Mouse (Mus musculus): ENCODE measurements around the gene Cd24a. TPM values are rescaled to one million over a fixed set of nuclear protein-coding genes. Genes with fewer than 3 reads are reported as not detected.

Cd24a gene
- polyA plus RNA-seq, 1 experiment from 2014 or later = 899 TPM

- Histone ChIP-seq H3K36me3 (peaks cover 16% of the 10 kb centered on the region; the same call in 1 of the 2 replicates), H3K4me2 (peak overlapping the region; percentile 3; the same call in 1 of the 2 replicates), H3K27me3 (no peaks in the 10 kb centered on the region), H3K9me3 (replicated peaks) (no peaks in the 10 kb centered on the region), H3K27ac (peak overlapping the region; percentile 99), H3K4me1 (replicated peaks) (peaks cover 75% of the 10 kb centered on the region), H3K9ac (peak overlapping the region; percentile 53; the same call in 1 of the 2 replicates), H3K4me3 (replicated peaks) (no peak overlapping the region)
- WGBS (ENCODE audit: insufficient replicate concordance) = 82% methylated on average over 10 of the region's 10 CpGs
- ATAC-seq (ENCODE audit: low read depth) (no peak), DNase-seq (no peak)
Measured at GRCm38 (mm10) chr10:43604687-43605250, 26.7 kb downstream of the Cd24a start.

GRCm38 (mm10) chr10:43605901-43606300 lies 27.8 kb downstream of the Cd24a start:
- Histone ChIP-seq H3K9ac (peak overlapping the region; percentile 55; the same call in 1 of the 2 replicates), H3K4me1 (replicated peaks) (peaks cover 77% of the 10 kb centered on the region), H3K27ac (peak overlapping the region; percentile 99), H3K4me3 (replicated peaks) (no peak overlapping the region), H3K36me3 (peaks cover 16% of the 10 kb centered on the region; the same call in 1 of the 2 replicates), H3K27me3 (no peaks in the 10 kb centered on the region), H3K4me2 (peak overlapping the region; percentile 10), H3K9me3 (replicated peaks) (no peaks in the 10 kb centered on the region)
- 62% methylated on average over 7 of the region's 7 CpGs for WGBS (ENCODE audit: insufficient replicate concordance)
- no peak for ATAC-seq (ENCODE audit: low read depth)
- no peak for DNase-seq

DNA sequence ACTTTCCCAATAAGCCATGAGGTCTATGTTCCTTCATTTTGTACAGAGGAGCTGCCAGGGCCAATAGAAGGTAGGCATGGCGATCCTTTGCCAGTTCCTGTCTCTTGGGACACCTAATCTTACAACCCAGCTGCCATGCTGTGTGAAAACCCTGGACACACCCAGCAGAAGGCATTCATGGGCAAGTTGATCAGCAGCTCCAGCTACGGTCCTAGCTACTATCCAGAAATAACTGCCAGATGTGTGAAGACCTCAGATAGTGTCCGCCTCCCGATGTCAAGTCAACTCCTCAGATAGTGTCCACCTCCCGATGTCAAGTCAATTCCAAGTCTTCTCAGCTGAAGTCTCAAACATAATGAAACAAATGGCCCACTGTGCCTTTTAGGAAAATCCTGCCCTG lies 31.4 kb downstream of the Cd24a start:
- peak; percentile 91 for DNase-seq
- Histone ChIP-seq H3K4me2 (peak overlapping the region; percentile 47), H3K4me1 (replicated peaks) (peaks cover 89% of the 10 kb centered on the region)

GRCm38 (mm10) chr10:43609958-43610357 lies 31.9 kb downstream of the Cd24a start:
- peak; percentile 48 for DNase-seq
- H3K4me3 ChIP-seq (replicated peaks) = no peak overlapping the region; the same call in 1 of the 2 replicates
- H3K27ac ChIP-seq = peak overlapping the region; percentile 99
- WGBS (ENCODE audit: insufficient replicate concordance) = 13% methylated on average over 2 of the region's 2 CpGs
- no peaks in the 10 kb centered on the region for H3K27me3 ChIP-seq
- peaks cover 12% of the 10 kb centered on the region; the same call in 1 of the 2 replicates for H3K36me3 ChIP-seq
- peak overlapping the region; percentile 49 for H3K4me2 ChIP-seq
- peaks cover 86% of the 10 kb centered on the region for H3K4me1 ChIP-seq (replicated peaks)
- peak; percentile 82 for ATAC-seq (ENCODE audit: low read depth)
- H3K9me3 ChIP-seq (replicated peaks) = no peaks in the 10 kb centered on the region
- H3K9ac ChIP-seq = peak overlapping the region; percentile 60

More for the DNA sequence above, 31.4 kb downstream of the Cd24a start:
- Histone ChIP-seq H3K27ac (peak overlapping the region; percentile 99), H3K27me3 (no peaks in the 10 kb centered on the region), H3K36me3 (peaks cover 13% of the 10 kb centered on the region; the same call in 1 of the 2 replicates), H3K9ac (peak overlapping the region; percentile 60), H3K4me3 (replicated peaks) (no peak overlapping the region; the same call in 1 of the 2 replicates), H3K9me3 (replicated peaks) (no peaks in the 10 kb centered on the region)
- WGBS (ENCODE audit: insufficient replicate concordance) = 19% methylated on average over 5 of the region's 5 CpGs
- peak; percentile 98 for ATAC-seq (ENCODE audit: low read depth)

- DNase-seq (peak; percentile 48), ATAC-seq (ENCODE audit: low read depth) (peak; percentile 4; the same call in 1 of the 2 replicates)
- Histone ChIP-seq H3K4me1 (replicated peaks) (peaks cover 83% of the 10 kb centered on the region), H3K9me3 (replicated peaks) (no peaks in the 10 kb centered on the region), H3K4me3 (replicated peaks) (no peak overlapping the region), H3K36me3 (peaks cover 9% of the 10 kb centered on the region; the same call in 1 of the 2 replicates), H3K27me3 (no peaks in the 10 kb centered on the region), H3K9ac (peak overlapping the region; percentile 48; the same call in 1 of the 2 replicates), H3K27ac (peak overlapping the region; percentile 99), H3K4me2 (peak overlapping the region; percentile 49)
Measured at GRCm38 (mm10) chr10:43611081-43611480, 33.0 kb downstream of the Cd24a start.

- ATAC-seq (ENCODE audit: low read depth) (no peak), DNase-seq (no peak)
- Histone ChIP-seq H3K9ac (peak overlapping the region; percentile 62), H3K4me1 (replicated peaks) (peaks cover 70% of the 10 kb centered on the region), H3K36me3 (peaks cover 13% of the 10 kb centered on the region), H3K27ac (peak overlapping the region; percentile 83), H3K4me3 (replicated peaks) (no peak overlapping the region), H3K4me2 (no peak overlapping the region), H3K9me3 (replicated peaks) (no peaks in the 10 kb centered on the region), H3K27me3 (no peaks in the 10 kb centered on the region)
- WGBS (ENCODE audit: insufficient replicate concordance) = 43% methylated on average over 6 of the region's 6 CpGs
Measured at GRCm38 (mm10) chr10:43619059-43619531, 41.0 kb downstream of the Cd24a start.

DNA sequence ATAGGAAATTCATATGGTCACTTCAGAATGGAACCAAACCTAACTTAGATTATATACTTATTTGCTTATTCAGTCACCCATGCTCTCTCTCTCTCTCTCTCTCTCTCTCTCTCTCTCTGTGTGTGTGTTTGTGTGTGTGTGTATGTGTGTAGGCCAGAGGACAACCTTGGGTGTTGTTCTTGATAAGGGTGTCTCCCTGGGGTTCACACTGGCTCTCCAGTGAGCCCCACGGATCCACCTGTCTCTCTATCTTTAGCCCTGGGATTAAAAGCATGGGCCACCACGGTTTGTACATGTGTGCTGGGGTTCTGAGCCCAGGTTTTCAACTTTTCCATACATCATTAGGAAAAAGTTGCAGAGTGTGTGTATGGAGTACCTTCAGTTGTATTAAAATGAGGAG lies 41.9 kb downstream of the Cd24a start:
- peaks cover 73% of the 10 kb centered on the region for H3K4me1 ChIP-seq (replicated peaks)
- 32% methylated on average over 2 of the region's 2 CpGs for WGBS (ENCODE audit: insufficient replicate concordance)
- peak overlapping the region; percentile 62 for H3K9ac ChIP-seq

DNA sequence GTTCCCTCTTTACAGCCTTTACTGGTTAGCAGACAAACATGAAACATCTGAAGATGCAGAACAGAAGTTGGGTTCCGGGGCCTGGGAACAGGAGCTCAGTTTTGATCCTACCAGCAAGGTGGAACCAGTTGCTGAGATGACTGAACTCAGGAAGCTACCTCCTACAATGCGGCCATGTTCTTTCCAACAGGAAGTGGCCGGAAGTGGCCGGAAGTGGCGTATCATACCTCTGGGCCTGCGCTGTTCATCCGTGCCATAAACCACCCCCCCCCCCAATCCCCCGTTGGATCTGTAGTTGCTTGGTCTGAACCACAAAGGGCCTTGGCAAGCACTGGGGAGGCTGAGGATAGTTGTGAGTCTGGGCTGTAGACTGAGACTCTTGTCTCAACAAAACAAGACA lies 45.4 kb downstream of the Cd24a start:
- Histone ChIP-seq H3K27ac (peak overlapping the region; percentile 93), H3K4me2 (no peak overlapping the region; the same call in 1 of the 2 replicates), H3K9ac (no peak overlapping the region), H3K9me3 (replicated peaks) (peaks cover 9% of the 10 kb centered on the region), H3K27me3 (no peaks in the 10 kb centered on the region), H3K4me1 (replicated peaks) (peaks cover 90% of the 10 kb centered on the region), H3K4me3 (replicated peaks) (no peak overlapping the region), H3K36me3 (peaks cover 20% of the 10 kb centered on the region)
- 77% methylated on average over 8 of the region's 8 CpGs for WGBS (ENCODE audit: insufficient replicate concordance)
- DNase-seq (no peak), ATAC-seq (ENCODE audit: low read depth) (no peak)

More for the DNA sequence above, 41.9 kb downstream of the Cd24a start:
- Histone ChIP-seq H3K27ac (peak overlapping the region; percentile 83), H3K4me3 (replicated peaks) (no peak overlapping the region), H3K36me3 (peaks cover 9% of the 10 kb centered on the region; the same call in 1 of the 2 replicates), H3K4me2 (peak overlapping the region; percentile 17), H3K9me3 (replicated peaks) (no peaks in the 10 kb centered on the region), H3K27me3 (no peaks in the 10 kb centered on the region)
- DNase-seq (no peak), ATAC-seq (ENCODE audit: low read depth) (peak; percentile 87)

GRCm38 (mm10) chr10:43624362-43624761 lies 46.3 kb downstream of the Cd24a start:
- Histone ChIP-seq H3K27ac (peak overlapping the region; percentile 93), H3K36me3 (peaks cover 20% of the 10 kb centered on the region), H3K4me1 (replicated peaks) (peaks cover 89% of the 10 kb centered on the region), H3K9ac (peak overlapping the region; percentile 56), H3K27me3 (no peaks in the 10 kb centered on the region), H3K4me3 (replicated peaks) (no peak overlapping the region), H3K4me2 (no peak overlapping the region; the same call in 1 of the 2 replicates), H3K9me3 (replicated peaks) (peaks cover 9% of the 10 kb centered on the region)
- no peak for ATAC-seq (ENCODE audit: low read depth)
- WGBS (ENCODE audit: insufficient replicate concordance) = 74% methylated on average over 5 of the region's 5 CpGs
- DNase-seq = no peak

- peak overlapping the region; percentile 15; the same call in 1 of the 2 replicates for H3K4me2 ChIP-seq
- no peak for DNase-seq
- H3K9ac ChIP-seq = peak overlapping the region; percentile 56
- H3K27ac ChIP-seq = peak overlapping the region; percentile 93
- H3K27me3 ChIP-seq = no peaks in the 10 kb centered on the region
- H3K4me3 ChIP-seq (replicated peaks) = no peak overlapping the region
- H3K9me3 ChIP-seq (replicated peaks) = peaks cover 9% of the 10 kb centered on the region
- 73% methylated on average over 2 of the region's 2 CpGs for WGBS (ENCODE audit: insufficient replicate concordance)
- H3K36me3 ChIP-seq = peaks cover 20% of the 10 kb centered on the region
- ATAC-seq (ENCODE audit: low read depth) = peak; percentile 41
- H3K4me1 ChIP-seq (replicated peaks) = peaks cover 89% of the 10 kb centered on the region
Measured at GRCm38 (mm10) chr10:43624791-43625398, 46.8 kb downstream of the Cd24a start.

DNA sequence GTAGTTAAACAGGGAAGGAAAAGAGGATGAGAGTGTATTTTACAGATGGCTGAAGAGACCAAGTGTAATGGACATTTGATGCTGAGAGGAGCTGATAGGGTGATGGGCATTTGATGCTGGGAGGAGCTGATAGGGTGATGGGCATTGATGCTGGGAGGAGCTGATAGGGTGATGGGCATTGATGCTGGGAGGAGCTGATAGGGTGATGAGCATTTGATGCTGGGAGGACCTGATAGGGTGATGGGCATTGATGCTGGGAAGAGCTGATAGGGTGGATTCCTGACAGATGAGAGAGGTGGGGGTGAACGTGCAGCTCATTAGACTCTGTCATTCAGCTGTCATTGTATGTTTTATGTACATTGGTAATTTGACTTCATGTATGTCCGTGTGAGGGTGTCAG lies 47.5 kb downstream of the Cd24a start:
- peak overlapping the region; percentile 93 for H3K27ac ChIP-seq
- H3K9me3 ChIP-seq (replicated peaks) = peaks cover 9% of the 10 kb centered on the region
- peaks cover 20% of the 10 kb centered on the region for H3K36me3 ChIP-seq
- peak overlapping the region; percentile 69 for H3K9ac ChIP-seq
- H3K27me3 ChIP-seq = no peaks in the 10 kb centered on the region
- peak overlapping the region; percentile 38 for H3K4me2 ChIP-seq
- 0 out of 2 replicates have a peak overlapping the region, but pooled peaks have one; percentile 4 for H3K4me3 ChIP-seq (replicated peaks)
- peak; percentile 82 for DNase-seq
- H3K4me1 ChIP-seq (replicated peaks) = peaks cover 89% of the 10 kb centered on the region
- WGBS (ENCODE audit: insufficient replicate concordance) = 38% methylated on average over 2 of the region's 2 CpGs
- ATAC-seq (ENCODE audit: low read depth) = peak; percentile 90

Data from liver, embryonic 13.5 days (tissue).